Mouse (Mus musculus): Measurements from ENCODE around the gene Pou2f2. TPM values are rescaled to one million over a fixed set of nuclear protein-coding genes. Genes with fewer than 3 reads are reported as not detected.

Gene Pou2f2
- total and polyA plus RNA-seq, 3 experiments = 8.9 to 102 (median 46.1) TPM

DNA sequence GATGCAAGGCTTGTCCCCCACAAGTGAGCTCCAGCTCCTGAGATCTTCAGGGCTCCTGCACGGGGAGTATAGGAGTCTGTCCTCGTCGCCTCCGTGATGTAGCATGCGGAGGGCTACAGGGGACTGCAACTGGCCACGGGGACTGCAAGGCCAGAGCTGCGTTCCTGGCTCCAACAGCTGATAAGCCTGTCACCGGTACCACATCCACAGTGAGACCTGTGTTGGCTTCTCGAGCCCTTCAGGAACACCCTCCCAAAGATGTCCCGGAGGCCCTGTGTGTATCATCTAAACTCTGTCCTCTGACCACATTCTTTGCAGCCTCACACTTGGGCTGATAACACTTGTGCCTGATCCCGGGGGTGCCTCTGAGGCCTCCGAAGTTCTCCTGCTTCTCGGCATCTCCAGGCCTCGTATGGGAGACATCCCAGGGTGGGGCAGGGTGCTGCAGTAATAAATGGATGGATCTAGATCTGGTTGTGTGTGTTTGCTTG is 23.3 kb downstream of the Pou2f2 start:
- dilution Hi-C loops (cut with MboI; ENCODE audit: extremely low pct_ligation_motif_present, extremely low pct_unique_long_range_greater_than_20kb, low sequenced_read_pairs) (no loop called here), in situ Hi-C loops (cut with MboI; ENCODE audit: low pct_ligation_motif_present, low pct_unique_long_range_greater_than_20kb, low sequenced_read_pairs) (no loop called here)
- no peak for DNase-seq (ENCODE audit: extremely low read depth)
- H3K9ac ChIP-seq (ENCODE audit: insufficient read depth, low read depth) = no peak overlapping the region
- H3K9me3 ChIP-seq (replicated peaks; ENCODE audit: low read length) = peaks cover 3% of the 10 kb centered on the region
- no peak overlapping the region for H3K27ac ChIP-seq (ENCODE audit: insufficient read depth, low read depth)
- TF ChIP-seq PAX5 (IDR thresholded peaks at IDR 0.05; ENCODE audit: low read length) = no peak
- TF ChIP-seq NRF1 (IDR thresholded peaks at IDR 0.05; ENCODE audit: low read depth, low read length) = no peak
- no peak for TF ChIP-seq USF1 (IDR thresholded peaks at IDR 0.05; ENCODE audit: low read depth, low read length)
- no peak for TF ChIP-seq ETS1 (conservative IDR thresholded peaks at IDR 0.05; ENCODE audit: low read depth, low read length)
- TF ChIP-seq JUND (conservative IDR thresholded peaks at IDR 0.05; ENCODE audit: low read depth, low read length) = no peak
- TF ChIP-seq SMC3 (IDR thresholded peaks at IDR 0.05; ENCODE audit: low read depth, low read length) = no peak
- no peak for TF ChIP-seq MEF2A (IDR thresholded peaks at IDR 0.05; ENCODE audit: borderline replicate concordance, low read depth, low read length)
- TF ChIP-seq HCFC1 (IDR thresholded peaks at IDR 0.05; ENCODE audit: low read depth, low read length) = no peak
- TF ChIP-seq MAX (IDR thresholded peaks at IDR 0.05; ENCODE audit: low read length) = no peak
- no peak for TF ChIP-seq ZKSCAN1 (IDR thresholded peaks at IDR 0.05; ENCODE audit: borderline replicate concordance, low read depth, low read length)
- no peak for TF ChIP-seq ZMIZ1 (IDR thresholded peaks at IDR 0.05; ENCODE audit: low read depth, low read length)
- TF ChIP-seq EP300 (IDR thresholded peaks at IDR 0.05; ENCODE audit: low read length) = no peak
- no peak for TF ChIP-seq CHD1 (IDR thresholded peaks at IDR 0.05; ENCODE audit: low read depth, low read length)
- TF ChIP-seq BHLHE40 (IDR thresholded peaks at IDR 0.05; ENCODE audit: low read depth, low read length) = no peak
- no peak for TF ChIP-seq MAZ (IDR thresholded peaks at IDR 0.05; ENCODE audit: low read depth, low read length)
- TF ChIP-seq UBTF (IDR thresholded peaks at IDR 0.05; ENCODE audit: low read depth, low read length) = no peak
- TF ChIP-seq MYC (IDR thresholded peaks at IDR 0.05; ENCODE audit: low read depth, low read length) = no peak
- no peak for TF ChIP-seq TBP (conservative IDR thresholded peaks at IDR 0.05; ENCODE audit: low read depth, low read length)
- TF ChIP-seq CHD2 (IDR thresholded peaks at IDR 0.05; ENCODE audit: low read length) = no peak
- no peak overlapping the region for H3K4me2 ChIP-seq (ENCODE audit: insufficient read depth, low read depth, poor library complexity, severe bottlenecking)
- H3K4me1 ChIP-seq (ENCODE audit: control insufficient read depth in 1 of 2, insufficient read depth in 2 of 2) = peaks cover 10 to 21% of the 10 kb centered on the region in 2 experiments
- H3K79me2 ChIP-seq (replicated peaks; ENCODE audit: control insufficient read depth, extremely low read depth, insufficient read depth, poor library complexity, severe bottlenecking) = no peaks in the 10 kb centered on the region
- H3K4me3 ChIP-seq (replicated peaks in 1 of 3; ENCODE audit: low read depth in 2 of 3, low read length in 2 of 3, poor library complexity in 1 of 3) = no peak overlapping the region
- peaks cover 83% of the 10 kb centered on the region for H3K27me3 ChIP-seq (replicated peaks)
- no peaks in the 10 kb centered on the region for H3K36me3 ChIP-seq (replicated peaks in 1 of 2; ENCODE audit: control insufficient read depth in 1 of 2, insufficient read depth in 1 of 2, low read length in 1 of 2)

DNA sequence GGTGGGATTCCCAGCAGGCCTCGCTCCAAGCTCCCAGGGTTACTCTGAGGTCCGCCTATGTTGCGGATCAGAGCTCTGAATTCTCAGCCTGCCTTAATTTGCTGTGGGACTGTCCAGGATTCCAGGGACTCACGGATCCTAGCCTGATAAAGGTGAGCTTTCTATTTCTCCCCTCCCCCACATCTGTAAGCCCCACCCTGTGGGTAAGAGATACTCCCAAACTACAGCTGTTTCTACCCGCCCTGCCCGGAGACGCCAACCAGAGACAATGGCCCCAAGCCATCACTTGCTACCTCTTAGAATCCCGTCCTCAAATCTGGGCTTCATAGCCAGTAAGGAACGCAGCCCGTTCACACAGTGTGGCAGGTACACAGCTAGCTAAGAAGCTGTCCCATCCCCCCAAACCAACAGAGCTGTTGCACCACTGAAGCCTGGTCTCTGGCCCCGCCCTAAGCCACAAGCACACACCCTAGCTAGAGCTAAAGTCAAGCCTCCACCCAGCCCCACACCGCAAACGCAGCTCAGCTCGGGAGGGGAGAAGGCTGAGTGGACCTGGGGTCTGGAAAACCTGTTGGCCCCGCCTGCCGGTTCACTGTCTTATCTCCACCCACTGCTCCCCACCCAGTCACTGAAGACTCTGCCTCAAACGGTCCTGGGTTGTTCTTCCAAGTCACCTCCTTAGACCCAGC is 23.9 kb downstream of the Pou2f2 start:
- no peaks in the 10 kb centered on the region for H3K36me3 ChIP-seq (replicated peaks in 1 of 2; ENCODE audit: control insufficient read depth in 1 of 2, insufficient read depth in 1 of 2, low read length in 1 of 2)
- no peaks in the 10 kb centered on the region for H3K79me2 ChIP-seq (replicated peaks; ENCODE audit: control insufficient read depth, extremely low read depth, insufficient read depth, poor library complexity, severe bottlenecking)
- peak; percentile 23 for DNase-seq (ENCODE audit: extremely low read depth)
- no peak overlapping the region for H3K4me3 ChIP-seq (replicated peaks in 1 of 3; ENCODE audit: low read depth in 2 of 3, low read length in 2 of 3, poor library complexity in 1 of 3)
- peaks cover 10 to 21% of the 10 kb centered on the region in 2 experiments for H3K4me1 ChIP-seq (ENCODE audit: control insufficient read depth in 1 of 2, insufficient read depth in 2 of 2)
- in situ Hi-C loops (cut with MboI; ENCODE audit: low pct_ligation_motif_present, low pct_unique_long_range_greater_than_20kb, low sequenced_read_pairs) = no loop called here
- H3K27ac ChIP-seq (ENCODE audit: insufficient read depth, low read depth) = no peak overlapping the region
- dilution Hi-C loops (cut with MboI; ENCODE audit: extremely low pct_ligation_motif_present, extremely low pct_unique_long_range_greater_than_20kb, low sequenced_read_pairs) = no loop called here
- no peak overlapping the region for H3K9ac ChIP-seq (ENCODE audit: insufficient read depth, low read depth)
- peaks cover 83% of the 10 kb centered on the region for H3K27me3 ChIP-seq (replicated peaks)
- H3K4me2 ChIP-seq (ENCODE audit: insufficient read depth, low read depth, poor library complexity, severe bottlenecking) = no peak overlapping the region
- H3K9me3 ChIP-seq (replicated peaks; ENCODE audit: low read length) = peaks cover 3% of the 10 kb centered on the region
- TF ChIP-seq CHD2 (IDR thresholded peaks at IDR 0.05; ENCODE audit: low read length) (peak; percentile 30; the same call in 1 of the 2 replicates), PAX5 (IDR thresholded peaks at IDR 0.05; ENCODE audit: low read length) (no peak), EP300 (IDR thresholded peaks at IDR 0.05; ENCODE audit: low read length) (no peak)
